Mouse (Mus musculus): Measurements from ENCODE around the gene Pam16.

Pam16 gene

DNA sequence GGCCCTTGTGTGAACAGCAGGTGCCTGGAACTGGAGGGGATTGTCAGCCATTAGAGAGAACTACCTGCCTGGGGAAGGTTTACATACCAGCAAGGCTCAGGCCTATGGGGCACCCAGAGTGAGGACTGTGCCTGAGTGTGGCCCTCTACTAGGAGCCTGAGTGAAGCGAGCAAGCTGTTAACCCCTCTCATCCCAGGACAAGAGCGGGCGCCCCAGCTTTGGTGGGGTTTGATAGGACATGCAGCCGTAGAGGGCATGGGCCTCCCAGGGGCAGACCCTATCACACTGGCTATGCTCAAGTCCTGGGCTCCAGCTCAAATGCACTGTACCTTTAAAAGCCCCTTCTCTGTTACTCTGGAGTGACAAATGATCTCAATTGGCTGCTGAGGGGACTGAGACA lies 22.0 kb upstream of the Pam16 start:
- no peak for DNase-seq (ENCODE audit: low spot score in 2 of 2)

DNA sequence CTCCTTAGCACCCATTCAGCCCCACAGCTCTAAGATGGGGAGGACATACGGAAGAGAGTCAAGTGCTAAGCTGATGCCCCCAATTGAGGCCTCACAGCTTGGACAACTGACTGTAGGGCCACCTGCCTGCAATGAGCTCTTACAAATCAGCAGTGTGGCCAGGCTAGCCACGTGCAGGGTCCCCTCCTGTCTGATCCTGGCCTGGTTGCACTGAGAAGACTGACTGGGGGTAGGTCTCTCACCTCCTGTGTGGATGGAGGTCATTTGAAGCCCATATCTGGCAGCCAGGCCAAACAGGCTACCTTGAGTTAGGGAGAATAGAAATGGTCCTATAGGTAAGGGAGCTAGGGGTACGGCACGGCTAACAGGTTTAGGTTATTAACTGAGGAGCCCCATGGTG lies 21.1 kb upstream of the Pam16 start:
- no peak for DNase-seq (ENCODE audit: low spot score in 2 of 2)

DNA sequence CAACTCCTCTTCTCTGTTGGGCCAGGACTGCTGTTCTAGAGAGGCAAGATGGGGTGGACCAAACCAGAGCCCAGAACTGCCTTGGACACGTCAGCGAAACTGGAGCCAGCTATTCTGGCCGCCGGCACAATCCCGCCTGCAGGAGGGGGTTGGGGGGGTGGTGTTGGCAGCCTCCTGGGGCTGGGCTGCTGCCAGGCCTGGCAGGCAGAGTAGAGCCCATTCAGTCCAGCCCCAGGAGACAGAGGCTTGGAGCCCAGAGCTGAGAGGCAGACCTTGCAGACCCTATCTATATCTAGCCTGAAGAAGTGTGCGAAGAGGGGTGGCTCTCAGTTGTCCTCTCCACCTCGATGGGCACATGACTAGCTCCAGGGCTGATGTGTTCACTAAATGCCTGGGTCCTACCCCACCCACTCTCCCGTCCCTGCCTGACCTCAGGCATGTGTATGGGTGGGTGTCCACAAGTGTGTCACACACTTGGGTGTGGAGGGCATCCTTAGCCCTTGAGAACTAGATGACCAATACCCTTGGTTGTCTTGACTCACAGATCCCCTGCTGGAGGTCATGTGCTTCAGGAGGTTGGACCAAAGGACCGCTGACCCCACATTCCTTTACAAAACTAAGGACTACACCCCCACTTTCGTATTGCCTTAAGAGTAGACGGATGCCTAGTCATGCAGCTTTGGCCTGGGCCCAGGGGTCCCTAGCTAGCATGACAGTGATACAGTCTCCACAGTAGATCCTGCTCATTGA lies 19.1 kb upstream of the Pam16 start:
- peak; percentile 63 to 68 for DNase-seq (ENCODE audit: low spot score in 2 of 2)

DNA sequence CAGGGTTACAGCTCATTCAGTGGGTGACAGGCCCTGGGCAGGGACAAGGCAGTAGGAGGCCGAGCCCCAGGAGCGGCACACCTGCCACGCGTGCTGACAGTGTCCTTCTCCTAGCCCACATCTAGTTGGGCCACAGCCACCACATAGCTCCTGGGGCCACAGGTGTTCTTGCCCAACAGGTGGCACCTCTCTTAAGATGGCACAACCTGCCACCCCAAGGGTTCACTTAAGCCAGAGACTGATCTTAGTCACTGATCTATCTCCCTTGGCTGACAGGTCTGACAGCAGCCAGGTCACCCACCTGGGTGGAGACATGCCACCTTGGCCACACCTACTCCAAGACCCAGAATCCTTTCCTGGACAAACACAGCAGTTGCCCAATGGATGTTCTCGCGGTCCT lies 18.1 kb upstream of the Pam16 start:
- no peak for DNase-seq (ENCODE audit: low spot score in 2 of 2)

DNA sequence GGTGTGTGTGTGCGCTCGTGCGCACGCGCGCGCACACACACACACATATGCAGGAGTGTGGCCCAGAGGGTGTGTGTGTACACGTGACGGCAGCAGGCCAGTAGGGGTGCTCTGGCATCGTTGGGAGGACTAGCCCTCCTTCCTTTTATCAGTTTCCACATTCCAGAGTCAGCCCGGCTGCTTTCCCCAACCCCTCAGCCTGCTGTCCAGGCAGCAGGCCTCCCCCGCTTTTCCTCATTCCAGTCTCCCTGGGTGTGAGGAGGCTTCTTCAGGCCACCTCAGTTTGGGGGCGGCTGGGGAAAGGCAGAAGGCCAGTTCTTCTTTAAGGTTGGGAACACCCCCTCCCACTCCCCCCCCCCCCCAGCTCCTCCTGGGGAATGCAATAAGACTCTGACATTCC lies 17.4 kb upstream of the Pam16 start:
- peak; percentile 40 to 58 for DNase-seq (ENCODE audit: low spot score in 2 of 2)

DNA sequence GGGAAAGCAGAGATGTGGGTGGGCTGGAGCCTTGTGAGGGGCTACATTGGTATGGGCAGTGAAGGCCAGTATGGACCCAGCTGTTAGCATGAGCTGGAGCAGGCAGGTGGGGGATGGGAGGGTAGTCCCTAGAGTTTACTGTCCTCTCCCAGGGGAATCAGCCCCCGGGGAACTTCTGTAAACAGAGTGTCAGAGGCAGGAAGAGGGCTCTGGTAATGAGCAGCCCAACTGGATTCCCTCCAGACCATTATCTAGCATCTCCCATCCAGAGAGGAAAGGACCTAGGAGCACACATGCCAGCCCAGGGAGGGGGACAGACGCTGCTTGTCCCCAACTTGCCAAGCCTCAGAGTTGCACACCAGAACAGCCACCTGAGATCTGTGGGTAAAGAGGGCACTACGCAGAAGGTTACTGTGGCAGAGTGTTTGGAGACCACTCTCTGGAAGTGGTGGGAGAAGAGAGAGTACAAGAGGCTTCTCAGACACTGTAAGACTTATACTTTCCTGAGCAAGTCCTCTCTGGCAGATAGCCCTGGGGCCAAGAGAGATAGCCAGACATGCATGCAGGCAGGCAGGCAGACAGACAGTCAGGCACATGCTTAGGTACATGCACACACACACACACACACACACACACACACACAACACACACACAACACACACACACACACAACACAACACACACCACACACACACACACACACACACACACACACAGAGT lies 16.5 kb upstream of the Pam16 start:
- no peak for DNase-seq (ENCODE audit: low spot score in 2 of 2)

GRCm38 (mm10) chr16:4640267-4641005 lies 15.6 kb upstream of the Pam16 start:
- DNase-seq (ENCODE audit: low spot score in 2 of 2) = no peak

- peak; percentile 68 to 70 for DNase-seq (ENCODE audit: low spot score in 2 of 2)
Measured at GRCm38 (mm10) chr16:4639831-4640237, 15.0 kb upstream of the Pam16 start, which contains the start of the genes Vasn and Dnaja3. Vasn (plus strand) TSS chr16:4639941. Dnaja3 (plus strand) TSS chr16:4639989.

DNA sequence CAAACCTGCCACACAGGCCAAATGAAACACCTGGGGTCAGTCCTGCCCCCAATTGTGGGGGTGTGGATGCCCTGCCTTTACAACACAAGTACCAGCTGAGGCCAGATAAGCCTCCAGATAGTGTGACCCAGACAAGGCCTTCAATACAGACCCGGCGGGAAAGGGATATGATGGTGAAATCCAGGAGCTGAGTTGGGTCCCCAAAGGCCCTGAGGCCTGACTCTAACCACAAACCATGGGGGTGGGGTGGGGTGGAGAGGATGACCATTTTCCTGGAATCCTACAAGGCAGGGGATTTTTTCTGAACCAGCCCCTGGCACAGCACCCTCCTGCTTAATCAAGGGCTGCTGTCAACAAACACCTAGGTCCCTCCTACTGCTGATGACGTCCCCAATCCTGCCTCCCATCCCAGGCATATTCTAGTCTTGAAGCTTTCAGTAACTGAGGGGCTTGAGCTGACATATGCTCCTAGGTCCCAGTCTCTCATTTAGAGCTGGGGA lies 14.2 kb upstream of the Pam16 start:
- DNase-seq (ENCODE audit: low spot score in 2 of 2) = no peak

GRCm38 (mm10) chr16:4635760-4636159 lies 11.0 kb upstream of the Pam16 start:
- no peak for DNase-seq (ENCODE audit: low spot score in 2 of 2)

- no peak for DNase-seq (ENCODE audit: low spot score in 2 of 2)
Measured at GRCm38 (mm10) chr16:4634681-4635080, 9.9 kb upstream of the Pam16 start.

DNA sequence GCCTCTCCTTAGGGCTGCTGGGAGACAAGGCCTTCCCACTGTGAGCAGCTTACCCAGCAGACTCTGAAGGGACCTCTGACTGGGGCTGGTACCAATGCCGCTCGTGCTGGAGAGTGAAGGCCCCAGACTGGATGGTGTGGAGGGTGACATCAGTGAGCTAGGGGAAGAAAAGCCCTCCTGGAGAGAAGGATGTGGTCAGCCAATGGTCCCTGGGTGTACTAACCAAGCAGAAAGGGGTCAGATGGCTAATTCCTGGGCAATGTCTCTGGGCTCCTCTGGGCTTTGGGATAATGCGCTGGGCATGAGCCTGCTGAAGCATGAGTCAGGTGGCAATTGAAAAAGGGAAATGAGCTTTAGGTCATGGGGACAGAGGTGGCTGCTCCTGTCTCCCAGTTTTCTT lies 8.9 kb upstream of the Pam16 start:
- DNase-seq (ENCODE audit: low spot score in 2 of 2) = no peak

DNA sequence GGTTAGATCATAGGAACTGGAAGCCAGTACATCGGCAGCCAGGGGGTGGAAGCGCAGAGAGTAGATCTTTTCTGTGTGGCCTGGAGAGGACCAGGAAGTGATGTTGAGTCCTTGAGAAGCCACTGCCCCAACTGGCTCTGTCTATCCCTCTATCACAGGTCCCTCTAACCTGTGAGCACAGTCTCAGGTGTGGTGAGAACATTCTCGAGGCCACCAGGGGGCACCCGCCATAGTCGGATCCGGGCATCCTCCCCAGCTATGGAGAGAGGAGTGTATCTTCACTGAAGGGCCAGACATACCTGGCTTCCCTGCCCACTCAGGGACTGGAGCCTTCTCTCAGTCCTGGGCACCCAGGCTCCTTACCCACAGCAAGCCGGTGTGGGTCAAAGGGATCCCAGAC lies 7.3 kb upstream of the Pam16 start:
- no peak for DNase-seq (ENCODE audit: low spot score in 2 of 2)

- peak in 1 of 2 experiments; percentile 68 for DNase-seq (ENCODE audit: low spot score in 2 of 2)
Measured at GRCm38 (mm10) chr16:4629950-4630349, 5.2 kb upstream of the Pam16 start.

DNA sequence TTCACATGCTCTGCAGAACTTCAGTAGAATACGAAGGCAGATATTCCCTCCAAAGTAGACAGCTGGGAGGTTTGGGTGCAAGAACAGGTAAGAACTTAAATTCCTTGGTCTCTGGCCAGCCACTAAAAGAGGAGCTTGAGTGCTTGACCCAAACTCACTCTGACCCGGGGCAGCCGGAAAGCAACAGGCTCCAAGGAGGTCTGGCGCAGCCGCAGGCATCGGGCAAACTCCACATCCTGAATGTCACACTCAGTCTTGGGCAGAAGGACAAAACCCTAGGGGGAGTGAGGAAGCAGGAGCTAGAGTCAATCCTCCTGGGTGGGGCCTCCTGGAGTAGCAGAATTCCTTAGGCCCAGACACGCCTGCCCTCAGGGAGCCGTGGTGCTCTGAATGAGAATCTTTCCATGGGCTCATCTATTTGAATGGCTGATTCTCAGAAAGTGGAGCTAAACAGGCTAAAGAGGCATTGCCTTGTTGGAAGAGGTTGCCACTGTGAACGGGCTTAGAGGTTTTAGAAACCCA lies 4.2 kb upstream of the Pam16 start:
- DNase-seq (ENCODE audit: low spot score in 2 of 2) = no peak

DNA sequence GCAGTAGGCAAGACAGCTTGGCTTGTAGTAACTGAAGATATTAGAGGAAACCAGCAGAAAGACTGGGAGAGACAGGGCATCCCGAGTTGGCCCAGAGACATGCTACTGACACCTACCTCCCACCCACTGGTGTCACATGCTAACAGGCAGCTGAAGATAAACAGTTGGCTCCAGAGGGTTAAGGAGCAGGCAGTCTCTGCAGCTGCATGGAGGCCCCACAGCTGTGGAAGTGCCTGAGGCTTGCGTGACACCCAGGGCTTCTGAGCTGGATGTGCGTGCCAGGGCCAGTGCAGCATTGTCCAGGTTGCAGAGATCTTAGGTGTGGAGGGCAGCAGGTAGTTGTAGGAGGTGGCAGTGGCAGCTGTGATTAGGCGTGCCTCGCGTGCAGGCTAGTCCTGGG lies 2.3 kb upstream of the Pam16 start:
- no peak for DNase-seq (ENCODE audit: low spot score in 2 of 2)

DNA sequence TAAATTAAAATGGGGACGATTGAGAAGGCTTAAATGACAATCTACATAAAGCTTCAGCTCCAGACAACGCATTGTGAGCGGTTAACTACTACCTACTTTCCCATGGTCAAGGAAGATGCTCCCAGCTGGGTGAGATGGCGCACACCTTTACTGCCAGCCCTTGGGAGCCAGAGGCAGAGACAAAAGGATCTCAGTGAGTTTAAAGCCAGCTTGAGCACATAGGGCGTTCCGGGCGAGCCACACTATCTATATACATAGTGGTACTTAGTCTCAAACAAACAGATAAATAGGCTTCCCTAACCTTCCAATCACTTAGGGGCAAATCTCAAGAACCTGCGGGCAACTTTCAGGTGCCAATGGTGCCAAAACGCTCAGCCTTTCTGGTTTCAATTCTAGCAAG lies 714 bp downstream of the Pam16 start:
- no peak for DNase-seq (ENCODE audit: low spot score in 2 of 2)

- DNase-seq (ENCODE audit: low spot score in 2 of 2) = no peak
Measured at GRCm38 (mm10) chr16:4616829-4617228, 8.0 kb downstream of the Pam16 start.

DNA sequence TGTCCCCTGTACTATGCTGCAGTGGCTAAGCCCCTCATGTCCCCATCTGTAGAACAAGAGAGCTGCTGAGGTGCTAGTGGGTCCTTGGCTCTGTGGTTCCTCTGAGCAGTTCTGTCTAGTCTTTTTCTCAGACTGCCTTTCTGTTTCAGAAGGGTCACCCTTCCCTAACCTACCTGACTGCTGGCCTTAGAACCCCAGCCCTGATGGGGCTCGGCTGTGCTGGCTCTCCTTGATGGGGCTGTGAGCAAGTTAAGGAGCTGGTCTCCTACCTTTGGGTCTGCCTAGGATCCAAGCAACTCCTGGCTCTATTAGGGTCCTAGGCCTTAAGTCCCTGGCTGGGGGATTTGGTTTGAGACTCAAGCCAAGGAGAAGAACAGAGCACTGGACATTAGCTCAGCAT lies 9.5 kb downstream of the Pam16 start:
- DNase-seq (ENCODE audit: low spot score in 2 of 2) = no peak

GRCm38 (mm10) chr16:4614639-4615038 lies 10.1 kb downstream of the Pam16 start:
- no peak for DNase-seq (ENCODE audit: low spot score in 2 of 2)

- DNase-seq (ENCODE audit: low spot score in 2 of 2) = no peak
Measured at GRCm38 (mm10) chr16:4613736-4614135, 11.1 kb downstream of the Pam16 start.

DNA sequence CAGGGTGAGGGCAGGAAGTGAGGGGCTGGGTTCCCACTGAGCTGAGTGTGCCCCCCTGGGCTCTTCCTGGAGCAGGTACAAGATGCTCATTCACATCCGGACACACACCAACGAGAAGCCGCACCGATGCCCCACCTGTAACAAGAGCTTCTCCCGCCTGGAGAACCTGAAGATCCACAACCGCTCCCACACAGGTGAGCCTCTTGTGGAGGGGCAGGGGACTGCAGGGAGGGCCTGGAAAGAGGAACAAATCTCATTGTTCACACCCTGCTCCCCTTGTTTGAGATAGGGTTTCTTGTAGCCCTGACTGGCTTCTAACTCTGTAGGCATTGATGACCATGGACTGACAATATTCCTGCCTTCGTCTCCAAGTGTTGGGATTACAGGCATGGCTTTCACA lies 13.1 kb downstream of the Pam16 start:
- DNase-seq (ENCODE audit: low spot score in 2 of 2) = no peak

Data from frontal cortex, postnatal 14 days (tissue).